Mouse (Mus musculus): ENCODE data around the gene Rmdn2. TPM values are rescaled to one million over a fixed set of nuclear protein-coding genes. Genes with fewer than 3 reads are reported as not detected.
A peak's percentile ranks its signal among the peaks of the same experiment; 100 is the strongest.

Rmdn2 gene
- total and polyA plus RNA-seq, 2 experiments, result 14.1 to 82.7 TPM

DNA sequence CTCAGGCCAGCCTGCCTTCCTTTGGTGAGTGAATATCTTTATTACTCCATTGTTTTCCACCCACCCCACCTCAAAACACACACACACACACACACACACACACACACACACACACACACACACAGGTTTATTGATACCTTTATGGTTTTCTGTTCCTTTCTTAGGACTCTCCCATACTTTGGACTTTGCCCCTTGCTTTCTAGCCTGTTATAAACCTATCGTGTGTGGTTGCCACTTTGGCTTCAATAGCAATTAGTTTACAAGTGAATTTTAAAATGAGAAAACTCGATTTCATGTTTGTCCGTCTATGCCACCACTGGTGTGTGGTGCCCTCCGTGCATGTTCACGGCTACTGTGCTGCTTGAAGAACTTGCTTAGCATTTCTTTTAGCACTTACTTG lies 7.3 kb downstream of the Rmdn2 start:
- Histone ChIP-seq H3K27ac (replicated peaks; ENCODE audit: insufficient read depth, low read depth, low read length) (no peak overlapping the region), H3K9ac (ENCODE audit: low read depth, low read length) (no peak overlapping the region), H3K79me2 (ENCODE audit: control insufficient read depth, insufficient read depth, low read length) (peaks cover 7% of the 10 kb centered on the region; the same call in 1 of the 2 replicates), H3K36me3 (ENCODE audit: control insufficient read depth, insufficient read depth, low read length) (peaks cover 6% of the 10 kb centered on the region; the same call in 1 of the 2 replicates), H3K4me1 (ENCODE audit: control insufficient read depth, insufficient read depth, low read length) (peaks cover 17% of the 10 kb centered on the region; the same call in 1 of the 2 replicates), H3K4me3 (ENCODE audit: insufficient read depth, low read depth, low read length) (no peak overlapping the region), H3K27me3 (ENCODE audit: control insufficient read depth, insufficient read depth, low read length) (no peaks in the 10 kb centered on the region)
- peak; percentile 58 for DNase-seq (ENCODE audit: extremely low read depth, low read depth, low spot score)
- no peak for TF ChIP-seq CTCF (IDR thresholded peaks at IDR 0.05; ENCODE audit: low read depth, low read length)
- TF ChIP-seq POLR2A (IDR thresholded peaks at IDR 0.05; ENCODE audit: extremely low read depth, insufficient read depth, low read length), result no peak
- 76% methylated on average over 5 of the region's 5 CpGs for WGBS

DNA sequence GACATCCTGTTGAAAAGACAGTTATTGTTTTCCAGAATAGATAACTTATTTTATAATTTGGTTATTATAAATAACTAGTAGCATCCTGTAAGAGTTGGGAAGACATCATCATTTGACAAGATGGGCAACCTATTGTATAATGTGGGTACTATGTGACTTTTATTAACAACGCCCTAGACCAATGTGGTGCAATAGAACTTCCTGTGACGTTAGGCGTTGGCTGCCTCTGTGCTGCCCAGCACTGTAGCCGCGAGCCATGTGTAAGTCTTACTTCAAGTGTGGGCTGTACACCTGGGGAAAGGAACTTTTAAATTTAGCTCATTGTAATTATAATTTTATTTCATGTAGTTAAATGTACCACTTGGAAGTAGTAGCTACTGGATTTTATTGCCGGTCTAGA lies 10.4 kb downstream of the Rmdn2 start:
- Histone ChIP-seq H3K4me3 (ENCODE audit: insufficient read depth, low read depth, low read length) (no peak overlapping the region), H3K36me3 (ENCODE audit: control insufficient read depth, insufficient read depth, low read length) (peaks cover 8% of the 10 kb centered on the region; the same call in 1 of the 2 replicates), H3K27me3 (ENCODE audit: control insufficient read depth, insufficient read depth, low read length) (no peaks in the 10 kb centered on the region), H3K79me2 (ENCODE audit: control insufficient read depth, insufficient read depth, low read length) (peaks cover 14% of the 10 kb centered on the region; the same call in 1 of the 2 replicates), H3K9ac (ENCODE audit: low read depth, low read length) (no peak overlapping the region), H3K27ac (replicated peaks; ENCODE audit: insufficient read depth, low read depth, low read length) (no peak overlapping the region), H3K4me1 (ENCODE audit: control insufficient read depth, insufficient read depth, low read length) (peaks cover 12% of the 10 kb centered on the region; the same call in 1 of the 2 replicates)
- TF ChIP-seq POLR2A (IDR thresholded peaks at IDR 0.05; ENCODE audit: extremely low read depth, insufficient read depth, low read length), result no peak
- no peak for TF ChIP-seq CTCF (IDR thresholded peaks at IDR 0.05; ENCODE audit: low read depth, low read length)
- WGBS, result 91% methylated on average over 6 of the region's 6 CpGs
- no peak for DNase-seq (ENCODE audit: extremely low read depth, low read depth, low spot score)

DNA sequence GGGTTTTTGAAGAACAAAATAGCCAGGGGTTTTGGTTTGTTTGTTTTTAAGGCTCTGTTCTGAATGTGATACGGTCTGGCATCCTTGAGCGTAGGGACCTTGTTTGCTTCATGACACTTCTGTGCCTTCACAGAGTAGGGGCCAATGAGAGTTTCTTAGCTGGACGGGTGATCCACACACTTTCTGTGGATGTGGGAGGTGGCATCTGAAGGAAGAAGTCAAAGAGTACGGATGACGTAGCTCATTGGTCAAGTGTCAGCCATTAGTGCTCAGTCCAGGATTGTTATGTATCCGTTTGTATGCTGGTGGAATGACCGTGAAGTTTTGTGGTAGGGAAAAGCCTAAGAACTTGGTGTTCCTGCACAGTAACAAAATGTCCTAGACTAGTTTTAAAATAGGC lies 10.9 kb downstream of the Rmdn2 start:
- Histone ChIP-seq H3K27me3 (ENCODE audit: control insufficient read depth, insufficient read depth, low read length) (no peaks in the 10 kb centered on the region), H3K36me3 (ENCODE audit: control insufficient read depth, insufficient read depth, low read length) (peaks cover 10% of the 10 kb centered on the region), H3K4me3 (ENCODE audit: insufficient read depth, low read depth, low read length) (peak overlapping the region; percentile 40; the same call in 1 of the 2 replicates), H3K27ac (replicated peaks; ENCODE audit: insufficient read depth, low read depth, low read length) (peak overlapping the region; percentile 50), H3K79me2 (ENCODE audit: control insufficient read depth, insufficient read depth, low read length) (peaks cover 14% of the 10 kb centered on the region; the same call in 1 of the 2 replicates), H3K4me1 (ENCODE audit: control insufficient read depth, insufficient read depth, low read length) (peaks cover 10% of the 10 kb centered on the region; the same call in 1 of the 2 replicates), H3K9ac (ENCODE audit: low read depth, low read length) (no peak overlapping the region)
- no peak for TF ChIP-seq CTCF (IDR thresholded peaks at IDR 0.05; ENCODE audit: low read depth, low read length)
- no peak for TF ChIP-seq POLR2A (IDR thresholded peaks at IDR 0.05; ENCODE audit: extremely low read depth, insufficient read depth, low read length)
- DNase-seq (ENCODE audit: extremely low read depth, low read depth, low spot score), result peak; percentile 66
- 73% methylated on average over 7 of the region's 7 CpGs for WGBS

DNA sequence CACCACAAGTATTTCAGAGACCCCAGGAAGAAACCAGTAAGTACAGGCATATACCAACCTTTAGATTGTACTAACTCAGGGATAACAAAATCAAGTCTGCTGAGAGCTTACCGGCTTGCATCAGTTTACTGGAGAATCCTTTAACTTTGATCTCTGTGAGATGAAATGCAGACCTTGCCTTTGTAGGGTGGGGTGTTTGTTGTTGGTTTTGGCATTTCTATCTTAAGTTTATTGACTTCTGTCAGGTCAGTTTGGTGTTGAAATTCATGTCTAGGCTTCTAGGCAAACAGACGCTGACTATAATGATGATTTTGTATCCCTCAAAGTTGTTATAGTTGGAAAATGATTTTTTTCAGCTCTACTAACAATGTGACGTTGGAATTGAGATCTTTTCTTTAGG lies 12.2 kb downstream of the Rmdn2 start:
- peaks cover 14% of the 10 kb centered on the region; the same call in 1 of the 2 replicates for H3K79me2 ChIP-seq (ENCODE audit: control insufficient read depth, insufficient read depth, low read length)
- H3K4me1 ChIP-seq (ENCODE audit: control insufficient read depth, insufficient read depth, low read length), result peaks cover 10% of the 10 kb centered on the region; the same call in 1 of the 2 replicates
- WGBS, result 22% methylated on average over 3 of the region's 3 CpGs
- H3K4me3 ChIP-seq (ENCODE audit: insufficient read depth, low read depth, low read length), result peak overlapping the region; percentile 54
- 0 out of 2 replicates have a peak overlapping the region, but pooled peaks have one; percentile 42 for H3K9ac ChIP-seq (ENCODE audit: low read depth, low read length)
- H3K27me3 ChIP-seq (ENCODE audit: control insufficient read depth, insufficient read depth, low read length), result no peaks in the 10 kb centered on the region
- peaks cover 17% of the 10 kb centered on the region for H3K36me3 ChIP-seq (ENCODE audit: control insufficient read depth, insufficient read depth, low read length)
- TF ChIP-seq CTCF (IDR thresholded peaks at IDR 0.05; ENCODE audit: low read depth, low read length) (no peak), POLR2A (IDR thresholded peaks at IDR 0.05; ENCODE audit: extremely low read depth, insufficient read depth, low read length) (no peak)
- DNase-seq (ENCODE audit: extremely low read depth, low read depth, low spot score), result peak; percentile 96
- H3K27ac ChIP-seq (replicated peaks; ENCODE audit: insufficient read depth, low read depth, low read length), result peak overlapping the region; percentile 60

DNA sequence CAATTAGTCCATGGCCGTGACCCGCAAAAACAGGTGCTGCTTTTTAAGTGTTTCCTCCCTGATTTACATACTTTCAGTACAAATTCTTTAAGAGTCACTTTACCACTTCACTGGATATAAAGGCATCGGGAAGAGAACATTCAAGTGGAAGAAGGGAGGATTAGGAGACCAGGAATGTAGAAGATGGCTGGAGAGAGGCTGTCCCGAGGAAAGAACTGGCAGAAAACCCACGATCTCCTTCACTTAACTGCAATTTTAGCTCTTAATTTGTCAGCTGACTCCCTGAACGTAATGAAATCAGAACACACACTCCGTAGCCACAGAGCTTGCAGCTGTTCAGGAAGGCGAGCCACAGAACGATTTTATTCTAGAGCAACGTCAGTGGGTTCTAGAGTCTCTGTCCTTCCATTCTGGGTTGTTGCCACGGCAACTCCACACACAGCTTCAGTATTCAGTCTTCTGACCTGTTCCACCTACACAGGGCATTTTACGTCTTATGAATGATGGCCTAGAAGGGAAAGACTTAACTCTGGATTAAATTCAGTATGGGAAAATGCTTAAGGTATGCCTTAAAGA lies 14.7 kb downstream of the Rmdn2 start:
- 93% methylated on average over 12 of the region's 12 CpGs for WGBS
- H3K4me1 ChIP-seq (ENCODE audit: control insufficient read depth, insufficient read depth, low read length), result peaks cover 8% of the 10 kb centered on the region; the same call in 1 of the 2 replicates
- H3K27me3 ChIP-seq (ENCODE audit: control insufficient read depth, insufficient read depth, low read length), result no peaks in the 10 kb centered on the region
- peaks cover 18% of the 10 kb centered on the region for H3K36me3 ChIP-seq (ENCODE audit: control insufficient read depth, insufficient read depth, low read length)
- TF ChIP-seq CTCF (IDR thresholded peaks at IDR 0.05; ENCODE audit: low read depth, low read length), result no peak
- TF ChIP-seq POLR2A (IDR thresholded peaks at IDR 0.05; ENCODE audit: extremely low read depth, insufficient read depth, low read length), result no peak
- no peak for DNase-seq (ENCODE audit: extremely low read depth, low read depth, low spot score)
- H3K4me3 ChIP-seq (ENCODE audit: insufficient read depth, low read depth, low read length), result no peak overlapping the region
- no peak overlapping the region for H3K9ac ChIP-seq (ENCODE audit: low read depth, low read length)
- H3K79me2 ChIP-seq (ENCODE audit: control insufficient read depth, insufficient read depth, low read length), result peaks cover 7% of the 10 kb centered on the region; the same call in 1 of the 2 replicates
- no peak overlapping the region for H3K27ac ChIP-seq (replicated peaks; ENCODE audit: insufficient read depth, low read depth, low read length)

DNA sequence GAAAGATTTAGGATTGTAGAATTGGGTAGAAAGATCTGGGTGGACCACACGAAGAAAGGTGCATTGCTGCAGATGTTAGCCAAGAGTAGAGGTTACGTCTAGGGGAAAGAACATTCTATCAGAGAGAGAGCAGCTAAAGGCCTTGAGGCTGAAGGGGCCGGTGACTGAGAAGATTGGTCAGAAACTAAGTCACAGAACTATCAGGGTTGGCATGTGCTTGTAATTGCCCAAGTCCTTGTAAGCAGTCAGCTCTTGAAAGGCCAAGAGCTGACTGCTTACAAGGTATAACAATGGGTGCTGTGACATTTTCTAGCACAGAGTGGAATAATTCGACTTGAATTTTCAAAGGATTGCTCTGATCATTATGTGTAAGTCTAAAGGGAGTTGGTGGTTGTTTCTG lies 38.2 kb downstream of the Rmdn2 start:
- no peak overlapping the region for H3K4me3 ChIP-seq (ENCODE audit: insufficient read depth, low read depth, low read length)
- H3K27me3 ChIP-seq (ENCODE audit: control insufficient read depth, insufficient read depth, low read length), result no peaks in the 10 kb centered on the region
- H3K9ac ChIP-seq (ENCODE audit: low read depth, low read length), result no peak overlapping the region
- H3K27ac ChIP-seq (replicated peaks; ENCODE audit: insufficient read depth, low read depth, low read length), result no peak overlapping the region
- H3K4me1 ChIP-seq (ENCODE audit: control insufficient read depth, insufficient read depth, low read length), result no peaks in the 10 kb centered on the region
- H3K79me2 ChIP-seq (ENCODE audit: control insufficient read depth, insufficient read depth, low read length), result no peaks in the 10 kb centered on the region
- DNase-seq (ENCODE audit: extremely low read depth, low read depth, low spot score), result no peak
- H3K36me3 ChIP-seq (ENCODE audit: control insufficient read depth, insufficient read depth, low read length), result peaks cover 14% of the 10 kb centered on the region
- no peak for TF ChIP-seq CTCF (IDR thresholded peaks at IDR 0.05; ENCODE audit: low read depth, low read length)
- no peak for TF ChIP-seq POLR2A (IDR thresholded peaks at IDR 0.05; ENCODE audit: extremely low read depth, insufficient read depth, low read length)
- 91% methylated on average over 4 of the region's 4 CpGs for WGBS

Measured in liver, adult 2 months (tissue).